Mouse (Mus musculus) ES-Bruce4 (cell line): ENCODE data around the gene Btbd35f4. TPM values are rescaled to one million over a fixed set of nuclear protein-coding genes. Genes with fewer than 3 reads are reported as not detected.
"Not testable (repeated sequence)": the region's sequence is repeated elsewhere in the genome, so short reads cannot be mapped to it uniquely, and the experiment has no call there.

Experiments
- H3K27ac ChIP-seq: 2 replicates; pipeline ENCODE4 v1.5.1; 2012; ENCODE audit warnings: low read length, inconsistent platforms; ENCODE audit not compliant: insufficient read depth
- H3K27me3 ChIP-seq: 2 replicates; pipeline ENCODE4 v1.6.1; 2012; ENCODE audit warnings: mild to moderate bottlenecking, low read length, inconsistent platforms; ENCODE audit not compliant: control insufficient read depth, poor library complexity, insufficient read depth, severe bottlenecking
- H3K36me3 ChIP-seq: 2 replicates; pipeline ENCODE4 v1.6.1; 2012; ENCODE audit warnings: inconsistent platforms, mild to moderate bottlenecking, low read length, moderate library complexity; ENCODE audit not compliant: control insufficient read depth, poor library complexity, insufficient read depth, severe bottlenecking
- H3K4me1 ChIP-seq: one replicate; pipeline ENCODE4 v1.8.1; 2011; ENCODE audit warnings: low read length; ENCODE audit not compliant: control insufficient read depth, insufficient read depth
- H3K4me3 ChIP-seq: 2 replicates; pipeline ENCODE4 v1.5.1; 2011; ENCODE audit warnings: low read depth, mild to moderate bottlenecking, low read length
- H3K9ac ChIP-seq: 2 replicates; pipeline ENCODE4 v1.6.1; 2012; ENCODE audit warnings: low read depth, mild to moderate bottlenecking, inconsistent platforms; ENCODE audit not compliant: poor library complexity, severe bottlenecking
- H3K9me3 ChIP-seq: replicated peaks from 2 replicates; pipeline ENCODE4 v1.6.1; 2012; ENCODE audit warnings: mild to moderate bottlenecking, low read length, inconsistent platforms; ENCODE audit not compliant: control insufficient read depth, poor library complexity, insufficient read depth, severe bottlenecking
- polyA plus RNA-seq: library from polyadenylated mRNA; stranded (reverse); fragments of >200 nt; gene quantifications from 2 replicates; pipeline ENCODE4 v1.2.4, GENCODE M21; 2011; ENCODE audit warnings: low read depth; ENCODE audit not compliant: missing spikeins, insufficient read depth, insufficient read length

Btbd35f4 gene
- polyA plus RNA-seq = not detected in 2 replicates

DNA sequence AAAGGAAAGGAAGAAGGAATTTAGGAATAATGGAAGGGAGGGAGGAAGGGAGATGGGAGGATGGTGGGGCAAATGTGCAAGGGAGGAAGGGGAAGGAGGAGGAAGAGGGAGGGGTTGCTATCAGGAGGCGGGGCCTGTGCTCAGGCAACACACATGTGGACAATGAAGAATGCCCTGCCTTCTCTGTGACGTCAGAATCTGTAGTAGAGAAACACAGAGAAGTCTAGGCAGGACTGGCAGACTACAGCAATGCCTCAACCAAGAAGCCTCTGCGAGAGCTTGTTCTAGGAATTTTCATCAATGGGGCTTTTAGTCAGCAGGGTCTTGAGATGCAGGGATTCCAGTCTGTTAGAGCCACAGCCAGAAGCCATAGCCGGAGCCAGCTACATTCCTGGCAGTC, at the start of gene Btbd35f4:
Gene Btbd35f4 (plus strand): TSS at position 301 of the 400 bp plus-strand sequence.
- H3K4me3 ChIP-seq, H3K9ac ChIP-seq, H3K9me3 ChIP-seq, H3K36me3 ChIP-seq, H3K4me1 ChIP-seq, H3K27me3 ChIP-seq, H3K27ac ChIP-seq: not testable (repeated sequence)

DNA sequence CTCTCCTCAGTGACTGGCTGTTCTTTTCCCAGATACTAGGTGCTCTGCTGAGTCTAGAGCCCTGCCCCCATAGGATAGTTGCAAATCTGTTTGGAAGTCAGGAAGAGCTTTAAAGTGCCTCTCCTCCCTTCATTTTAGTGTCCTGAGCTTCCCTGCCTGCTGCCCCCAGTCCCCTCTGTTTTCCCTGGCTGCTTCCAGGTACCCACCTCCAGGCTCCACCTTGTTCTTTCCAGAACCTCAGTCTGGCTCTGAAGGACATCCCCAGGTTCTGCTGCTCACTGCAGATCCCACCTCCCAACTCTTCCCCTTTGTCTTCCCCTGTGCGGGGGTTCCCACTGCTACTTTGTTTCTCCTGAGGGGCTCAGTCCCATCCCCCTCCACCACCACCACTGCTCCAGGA, 39.7 kb downstream of the Btbd35f4 start:
- H3K9me3 ChIP-seq, H3K27me3 ChIP-seq, H3K9ac ChIP-seq, H3K4me3 ChIP-seq, H3K36me3 ChIP-seq, H3K4me1 ChIP-seq, H3K27ac ChIP-seq: not testable (repeated sequence)

Other genes starting within 250 kb of the Btbd35f4 start
- not detected in 2 replicates for gene Btbd35f27, start 151.6 kb downstream of the Btbd35f4 start, polyA plus RNA-seq